Mouse (Mus musculus): Measurements from ENCODE around the gene Zfp180. TPM values are rescaled to one million over a fixed set of nuclear protein-coding genes. Genes with fewer than 3 reads are reported as not detected.

Zfp180 gene
- polyA plus RNA-seq, 1 experiment from 2014 or later, result 14.8 TPM

DNA sequence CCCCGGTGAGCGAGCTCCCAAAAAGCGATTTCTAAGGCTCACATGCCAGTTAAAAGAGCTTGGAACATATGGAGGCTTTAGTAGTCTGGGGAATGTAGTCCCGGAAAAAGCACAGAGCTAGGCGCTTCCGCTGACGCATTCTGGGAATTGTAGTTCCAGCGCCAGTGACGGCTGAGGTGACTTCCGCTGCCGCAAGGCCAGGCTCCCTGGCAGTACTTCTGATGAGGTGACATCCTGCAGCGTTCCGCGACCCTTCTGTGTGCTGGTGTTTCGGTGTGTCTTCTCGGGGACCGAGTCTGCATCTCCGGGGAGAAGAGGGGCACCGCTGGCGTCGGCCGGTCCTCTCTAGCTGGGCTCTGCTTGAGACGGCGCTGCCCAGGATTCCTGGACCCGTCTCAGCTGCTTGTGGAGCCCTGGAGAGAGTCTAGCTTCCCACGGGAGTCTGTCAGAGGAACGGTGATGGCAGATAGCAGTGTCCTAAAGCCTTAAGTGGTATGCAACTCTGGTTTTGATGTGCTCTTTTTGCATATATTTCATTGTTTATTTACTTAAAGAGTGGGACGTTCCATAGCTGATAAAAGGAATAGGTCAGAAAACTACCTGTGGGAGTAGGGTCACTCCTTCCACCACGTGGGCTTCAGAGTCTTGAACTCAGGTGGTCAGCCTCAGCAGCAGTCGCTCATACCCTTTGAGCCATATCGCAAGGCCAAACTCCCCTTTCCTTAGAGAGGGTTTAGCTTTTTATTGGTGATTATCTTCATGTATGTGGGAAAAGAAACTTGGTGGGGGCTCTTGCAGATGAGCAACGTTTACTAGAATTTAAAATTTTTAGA is 52.5 kb downstream of the Zfp180 start, which contains the start of gene Zfp235:
Gene Zfp235 (plus strand): TSS at position 174 of the 833 bp plus-strand sequence.
- no peaks in the 10 kb centered on the region for H3K9me3 ChIP-seq (ENCODE audit: control insufficient read depth, low read length)
- no peak within 1 kb of the TSS for H3K27ac ChIP-seq (replicated peaks in 1 of 2; ENCODE audit: control insufficient read depth in 1 of 2, insufficient read depth in 1 of 2, low read depth in 2 of 2, low read length in 2 of 2)
- peaks cover 32% of the 10 kb centered on the region for H3K36me3 ChIP-seq (ENCODE audit: control insufficient read depth, insufficient read depth, low read length)
- WGBS, result 3% methylated on average over 32 of the region's 32 CpGs
- H3K4me3 ChIP-seq (ENCODE audit: control insufficient read depth in 1 of 2, insufficient read depth in 1 of 2, low read depth in 1 of 2, low read length in 2 of 2), result peak within 1 kb of the TSS; percentile 75 to 94
- peaks cover 2 to 7% of the 10 kb centered on the region in 2 experiments; a peak in 3 of 4 replicates for H3K4me1 ChIP-seq (ENCODE audit: control insufficient read depth in 2 of 2, insufficient read depth in 2 of 2, low read length in 2 of 2)
- peak within 1 kb of the TSS; percentile 85 for H3K9ac ChIP-seq (ENCODE audit: low read length)
- H3K4me2 ChIP-seq (ENCODE audit: low read length), result peak within 1 kb of the TSS; percentile 77
- peak; percentile 88 for ATAC-seq (ENCODE audit: insufficient number of reproducible peaks, insufficient read depth, low FRiP score, low read depth)
- no peaks in the 10 kb centered on the region for H3K27me3 ChIP-seq (ENCODE audit: control insufficient read depth, insufficient read depth, low read length)

DNA sequence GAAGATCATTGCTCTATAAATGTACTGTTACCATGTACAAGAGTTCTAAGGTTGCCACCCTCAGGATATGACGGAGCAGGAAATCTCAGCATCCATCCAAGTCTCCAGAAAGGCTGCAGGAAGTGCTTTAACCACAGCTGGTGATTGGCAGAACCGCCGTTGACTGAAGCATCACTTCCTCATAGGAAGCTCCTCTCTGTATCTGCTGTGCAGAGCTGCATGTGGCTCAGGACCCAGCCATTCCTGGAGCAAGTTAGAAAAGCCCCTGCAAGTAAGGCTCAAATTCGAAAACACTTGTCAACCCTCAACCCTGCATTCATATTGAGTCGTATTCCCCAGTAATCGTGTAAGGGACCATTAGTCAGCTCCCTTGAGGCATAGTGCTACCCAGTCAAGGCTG is 60.8 kb downstream of the Zfp180 start:
- no peaks in the 10 kb centered on the region for H3K4me1 ChIP-seq (ENCODE audit: control insufficient read depth in 2 of 2, insufficient read depth in 2 of 2, low read length in 2 of 2)
- no peak overlapping the region for H3K4me2 ChIP-seq (ENCODE audit: low read length)
- WGBS, result 89% methylated on average over 6 of the region's 6 CpGs
- H3K36me3 ChIP-seq (ENCODE audit: control insufficient read depth, insufficient read depth, low read length), result peaks cover 46% of the 10 kb centered on the region
- H3K9ac ChIP-seq (ENCODE audit: low read length), result no peak overlapping the region
- no peak overlapping the region for H3K27ac ChIP-seq (replicated peaks in 1 of 2; ENCODE audit: control insufficient read depth in 1 of 2, insufficient read depth in 1 of 2, low read depth in 2 of 2, low read length in 2 of 2)
- ATAC-seq (ENCODE audit: insufficient number of reproducible peaks, insufficient read depth, low FRiP score, low read depth), result no peak
- no peaks in the 10 kb centered on the region for H3K9me3 ChIP-seq (ENCODE audit: control insufficient read depth, low read length)
- H3K4me3 ChIP-seq (ENCODE audit: control insufficient read depth in 1 of 2, insufficient read depth in 1 of 2, low read depth in 1 of 2, low read length in 2 of 2), result no peak overlapping the region
- H3K27me3 ChIP-seq (ENCODE audit: control insufficient read depth, insufficient read depth, low read length), result no peaks in the 10 kb centered on the region

DNA sequence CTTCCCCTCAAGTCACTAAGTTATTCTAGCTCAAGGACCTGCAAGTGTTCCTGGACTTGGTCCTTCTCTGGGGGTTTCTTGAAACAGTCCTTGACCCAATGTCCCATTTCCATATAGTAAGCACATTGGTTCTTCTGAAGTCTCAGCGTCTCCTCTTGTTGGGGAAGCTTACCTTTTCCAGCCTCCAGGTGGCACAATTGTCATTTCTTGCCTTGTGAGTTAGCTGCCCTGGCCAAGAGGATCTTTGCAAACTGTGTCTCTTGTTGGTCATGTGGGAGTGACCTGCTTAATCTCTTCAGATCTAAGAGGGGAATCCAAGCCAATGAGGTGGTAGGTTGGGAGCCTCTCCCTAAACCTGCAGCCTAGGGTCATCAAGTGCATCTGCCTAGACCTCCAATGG is 71.5 kb downstream of the Zfp180 start:
- 3% methylated on average over 1 of the region's 1 CpGs for WGBS
- H3K36me3 ChIP-seq (ENCODE audit: control insufficient read depth, insufficient read depth, low read length), result no peaks in the 10 kb centered on the region
- ATAC-seq (ENCODE audit: insufficient number of reproducible peaks, insufficient read depth, low FRiP score, low read depth), result no peak
- H3K4me2 ChIP-seq (ENCODE audit: low read length), result no peak overlapping the region
- H3K4me3 ChIP-seq (ENCODE audit: control insufficient read depth in 1 of 2, insufficient read depth in 1 of 2, low read depth in 1 of 2, low read length in 2 of 2), result no peak overlapping the region
- H3K27me3 ChIP-seq (ENCODE audit: control insufficient read depth, insufficient read depth, low read length), result no peaks in the 10 kb centered on the region
- H3K4me1 ChIP-seq (ENCODE audit: control insufficient read depth in 2 of 2, insufficient read depth in 2 of 2, low read length in 2 of 2), result no peaks in the 10 kb centered on the region
- H3K27ac ChIP-seq (replicated peaks in 1 of 2; ENCODE audit: control insufficient read depth in 1 of 2, insufficient read depth in 1 of 2, low read depth in 2 of 2, low read length in 2 of 2), result no peak overlapping the region
- H3K9me3 ChIP-seq (ENCODE audit: control insufficient read depth, low read length), result peaks cover 3% of the 10 kb centered on the region; the same call in 1 of the 2 replicates
- H3K9ac ChIP-seq (ENCODE audit: low read length), result no peak overlapping the region

Other genes with a start within 250 kb of the Zfp180 start
- gene Vmn1r176, start 244.6 kb upstream of the Zfp180 start, polyA plus RNA-seq (2014; fragmentation: Nextera tagmentation; extraction: Ambion mirVana), result not detected in 2 replicates
- gene Vmn1r177, start 215.5 kb upstream of the Zfp180 start, polyA plus RNA-seq (2014; fragmentation: Nextera tagmentation; extraction: Ambion mirVana), result not detected in 2 replicates
- not detected in 2 replicates for gene Vmn1r178, start 189.9 kb upstream of the Zfp180 start, polyA plus RNA-seq (2014; fragmentation: Nextera tagmentation; extraction: Ambion mirVana)
- not detected in 2 replicates for gene Vmn1r179, start 154.9 kb upstream of the Zfp180 start, polyA plus RNA-seq (2014; fragmentation: Nextera tagmentation; extraction: Ambion mirVana)
- not detected in 2 replicates for gene Vmn1r180, start 131.3 kb upstream of the Zfp180 start, polyA plus RNA-seq (2014; fragmentation: Nextera tagmentation; extraction: Ambion mirVana)
- not detected in 2 replicates for gene Vmn1r181, start 107.3 kb upstream of the Zfp180 start, polyA plus RNA-seq (2014; fragmentation: Nextera tagmentation; extraction: Ambion mirVana)
- gene V1rd19, start 80.2 kb upstream of the Zfp180 start, polyA plus RNA-seq (2014; fragmentation: Nextera tagmentation; extraction: Ambion mirVana), result not detected in 2 replicates
- not detected in 2 replicates for gene Vmn1r183, start 28.7 kb upstream of the Zfp180 start, polyA plus RNA-seq (2014; fragmentation: Nextera tagmentation; extraction: Ambion mirVana)
- 5.3 and 5.6 TPM in 2 replicates for gene Zfp112, start 30.4 kb downstream of the Zfp180 start, polyA plus RNA-seq (2014; fragmentation: Nextera tagmentation; extraction: Ambion mirVana)
- gene Zfp235, start 52.2 kb downstream of the Zfp180 start, polyA plus RNA-seq (2014; fragmentation: Nextera tagmentation; extraction: Ambion mirVana), result 8.7 and 9.3 TPM in 2 replicates
- gene Zfp114, start 93.1 kb downstream of the Zfp180 start, polyA plus RNA-seq (2014; fragmentation: Nextera tagmentation; extraction: Ambion mirVana), result 3.2 and 3.3 TPM in 2 replicates
- gene Zfp111, start 129.5 kb downstream of the Zfp180 start, polyA plus RNA-seq (2014; fragmentation: Nextera tagmentation; extraction: Ambion mirVana), result 6.6 and 7.1 TPM in 2 replicates
- 2.3 and 3.4 TPM in 2 replicates for gene Zfp109, start 155.6 kb downstream of the Zfp180 start, polyA plus RNA-seq (2014; fragmentation: Nextera tagmentation; extraction: Ambion mirVana)
- 2.2 and 2.5 TPM in 2 replicates for gene Zfp108, start 172.9 kb downstream of the Zfp180 start, polyA plus RNA-seq (2014; fragmentation: Nextera tagmentation; extraction: Ambion mirVana)
- 5.0 and 6.5 TPM in 2 replicates for gene Zfp93, start 188.5 kb downstream of the Zfp180 start, polyA plus RNA-seq (2014; fragmentation: Nextera tagmentation; extraction: Ambion mirVana)
- 12.9 and 15.9 TPM in 2 replicates for gene Zfp61, start 219.3 kb downstream of the Zfp180 start, polyA plus RNA-seq (2014; fragmentation: Nextera tagmentation; extraction: Ambion mirVana)
- 4.5 and 6.3 TPM in 2 replicates for gene Zfp94, start 234.7 kb downstream of the Zfp180 start, polyA plus RNA-seq (2014; fragmentation: Nextera tagmentation; extraction: Ambion mirVana)